Mouse (Mus musculus) right cerebral cortex, postnatal 36 days (tissue): ENCODE data around the gene Ranbp10.

ENCODE experiments used
- DNase-seq, 2 experiments: peaks; one replicate each; pipeline ENCODE4 v3.0.0; 2022; ENCODE audit warnings: low spot score in 2 of 2, mixed read lengths in 1 of 2

Gene Ranbp10

GRCm38 (mm10) chr8:105719637-105720036, 107.5 kb downstream of the Ranbp10 start:
- no peak for DNase-seq
